Mouse (Mus musculus): Measurements from ENCODE around the gene 2210016L21Rik.

The 2210016L21Rik gene

DNA sequence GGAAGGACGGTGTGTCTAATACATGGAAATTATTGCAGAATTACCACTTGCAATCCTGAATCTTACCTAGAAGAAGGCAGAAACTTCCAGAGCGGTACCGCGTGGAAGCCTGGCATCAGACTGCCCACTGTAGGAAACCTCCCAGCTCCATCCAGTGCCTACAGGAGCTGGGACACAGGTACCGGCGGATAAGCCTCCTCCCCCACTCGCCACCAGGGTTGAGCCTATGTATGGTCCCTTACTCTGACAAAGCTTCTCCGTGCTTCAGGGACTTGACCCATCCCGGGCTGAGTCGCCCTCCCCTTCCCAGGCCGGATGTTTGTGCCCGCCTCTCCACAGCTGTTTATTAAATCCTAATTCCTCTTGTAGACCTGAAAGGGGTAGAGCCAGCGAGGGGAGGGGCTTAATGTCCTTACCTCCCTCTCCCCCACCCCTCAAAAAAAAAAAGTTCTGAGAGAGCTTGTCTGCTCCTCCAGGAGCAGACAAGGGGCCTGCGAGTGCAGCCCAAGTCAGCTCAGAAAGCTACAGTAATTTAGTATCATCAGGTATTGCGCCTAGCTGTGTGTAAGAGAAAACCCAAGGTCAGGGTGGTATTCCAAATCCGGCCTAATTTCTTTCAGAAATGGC lies 38.3 kb downstream of the 2210016L21Rik start:
- no peak for DNase-seq

DNA sequence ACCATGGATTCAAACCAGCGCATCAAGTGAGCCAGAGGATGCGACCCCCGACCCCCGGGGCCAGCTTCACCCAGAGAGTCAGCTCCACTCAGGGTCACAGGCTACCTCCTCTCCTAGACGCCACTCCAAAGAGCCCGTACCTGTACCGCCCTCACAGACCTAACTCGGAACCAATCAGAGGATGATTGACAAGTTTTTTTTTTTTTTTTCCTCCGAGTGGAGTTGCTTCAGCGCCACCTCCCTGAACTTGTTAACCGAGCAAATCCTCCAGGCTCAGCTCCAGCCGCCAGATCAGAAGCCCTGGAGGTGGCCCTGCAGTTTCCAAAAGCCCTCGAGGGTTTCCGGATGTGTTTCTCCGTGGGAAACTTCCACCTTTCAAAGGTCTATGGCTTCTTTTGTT lies 40.0 kb downstream of the 2210016L21Rik start:
- DNase-seq = no peak

DNA sequence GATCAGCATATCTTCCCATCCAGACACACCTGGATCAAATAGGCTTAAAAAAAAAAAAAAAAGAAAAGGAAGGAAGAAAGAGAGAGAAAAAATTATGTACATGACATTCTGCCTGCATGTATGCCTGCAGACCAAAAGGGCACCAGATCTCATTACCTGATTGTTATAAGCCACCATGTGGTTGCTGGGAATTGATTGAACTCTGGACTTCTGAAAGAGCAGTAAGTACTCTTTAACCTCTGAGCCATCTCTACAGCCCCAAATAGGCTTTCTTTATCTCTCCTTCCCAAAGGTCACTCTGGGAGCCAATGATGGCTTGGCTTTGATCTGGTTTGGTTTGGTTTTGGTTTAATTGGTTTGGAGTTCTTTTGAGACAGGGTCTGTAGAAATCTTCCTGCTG lies 43.1 kb downstream of the 2210016L21Rik start:
- DNase-seq = no peak

DNA sequence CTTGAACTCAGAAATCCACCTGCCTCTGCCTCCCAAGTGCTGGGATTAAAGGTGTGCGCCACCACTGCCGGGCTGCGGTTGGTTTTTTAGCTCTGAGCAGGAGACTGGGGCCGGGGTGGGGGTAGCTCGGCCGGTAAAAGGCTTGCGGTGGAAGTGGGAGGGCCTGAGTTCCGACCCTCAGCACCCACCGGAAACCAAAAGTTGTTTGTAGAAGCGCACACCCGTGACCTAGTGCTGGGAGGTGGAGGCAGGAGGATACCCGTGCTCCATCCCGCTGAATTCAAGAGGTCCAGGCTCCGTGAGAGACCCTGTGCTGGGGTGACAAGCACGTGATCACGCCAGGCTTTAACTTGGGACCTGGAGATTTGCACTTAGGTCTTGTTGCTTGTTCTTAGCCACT lies 54.5 kb downstream of the 2210016L21Rik start:
- DNase-seq = no peak

DNA sequence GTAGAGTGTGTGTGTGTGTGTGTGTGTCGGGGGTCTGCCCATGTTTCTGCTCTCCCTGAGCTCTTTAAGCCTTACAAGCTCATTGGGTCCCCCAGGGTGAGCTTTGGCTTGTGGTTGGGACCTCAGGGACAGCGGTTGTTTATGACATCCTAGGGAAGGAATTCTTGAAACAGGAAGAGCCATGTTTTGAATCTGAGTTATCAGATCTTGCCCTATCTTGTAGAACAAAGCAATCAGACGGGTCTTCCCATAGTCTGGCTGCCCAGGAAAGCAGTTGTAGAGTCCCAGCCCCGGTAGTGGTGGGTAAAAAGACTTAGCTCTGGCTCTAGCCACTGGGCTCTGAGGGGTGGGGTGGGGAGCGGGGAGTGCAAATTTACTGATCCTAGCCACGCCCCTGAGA lies 55.4 kb downstream of the 2210016L21Rik start:
- DNase-seq = no peak

Data from right cerebral cortex, postnatal 14 days (tissue).